Mouse (Mus musculus) frontal cortex, postnatal 36 days (tissue): ENCODE results near the gene Dbn1.
A peak's percentile ranks its signal among the peaks of the same experiment; 100 is the strongest.

Experiments
- DNase-seq, 2 experiments: peaks; one replicate each; pipeline ENCODE4 v3.0.0; 2022; ENCODE audit warnings: low spot score in 2 of 2

Gene Dbn1

DNA sequence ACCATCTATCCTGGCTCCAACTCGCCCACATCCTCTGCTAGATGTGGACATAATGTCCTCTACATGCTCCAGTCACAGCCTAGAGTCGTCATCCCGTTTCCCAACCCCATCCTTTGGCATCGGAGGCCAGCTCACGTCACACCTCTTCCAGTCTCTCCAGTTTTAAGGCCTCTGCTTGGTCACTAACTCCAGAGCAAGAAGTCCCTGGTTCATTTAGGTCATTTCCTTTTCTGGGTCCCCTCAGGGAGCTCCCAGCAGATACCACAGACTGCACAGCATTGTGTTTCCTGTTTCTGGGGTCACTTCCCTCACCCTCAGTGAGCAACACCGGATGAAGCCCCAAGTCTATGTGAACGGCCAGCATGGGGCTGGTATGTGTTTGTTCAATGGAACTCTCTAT lies 8.9 kb downstream of the Dbn1 start:
- peak in 1 of 2 experiments; percentile 23 for DNase-seq

DNA sequence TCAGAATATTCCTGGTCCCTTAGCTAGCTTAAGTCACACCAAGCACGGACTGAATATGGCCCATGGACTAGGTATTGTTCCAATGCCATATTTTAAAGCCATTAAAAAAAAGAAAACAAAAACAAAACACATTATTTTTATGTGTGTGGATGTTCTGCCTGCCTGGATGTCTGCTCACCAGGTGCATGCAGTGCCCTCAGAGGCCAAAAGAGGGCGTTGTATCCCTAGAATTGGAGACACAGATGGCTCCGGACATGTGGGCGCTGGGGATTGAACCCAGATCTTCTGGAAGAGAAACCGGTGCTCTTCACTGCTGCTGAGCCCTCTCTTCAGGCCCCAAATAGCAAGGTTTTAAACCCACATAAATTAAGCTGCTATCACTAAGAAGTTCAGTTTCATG lies 9.9 kb downstream of the Dbn1 start:
- DNase-seq: peak in 1 of 2 experiments; percentile 68

DNA sequence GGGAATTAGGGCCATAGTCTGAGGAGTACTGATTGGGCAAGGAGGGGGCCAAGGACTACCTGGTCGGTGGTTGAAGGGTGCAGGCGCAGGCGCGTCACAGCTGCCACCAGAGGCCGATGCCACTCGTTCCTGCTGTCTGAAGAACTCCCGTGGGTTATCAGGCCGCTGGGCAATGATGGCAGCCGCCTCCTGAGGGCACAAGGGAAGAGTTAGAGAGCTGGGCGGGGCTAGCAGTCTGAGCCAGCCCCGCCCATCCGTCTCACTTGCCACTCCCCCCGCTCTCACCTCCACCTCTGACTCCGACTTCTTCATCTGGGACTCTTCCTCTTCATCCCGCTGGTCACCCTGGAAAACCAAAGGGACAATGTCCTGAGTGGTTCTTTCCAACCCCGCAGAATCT lies 10.4 kb downstream of the Dbn1 start:
- no peak for DNase-seq

DNA sequence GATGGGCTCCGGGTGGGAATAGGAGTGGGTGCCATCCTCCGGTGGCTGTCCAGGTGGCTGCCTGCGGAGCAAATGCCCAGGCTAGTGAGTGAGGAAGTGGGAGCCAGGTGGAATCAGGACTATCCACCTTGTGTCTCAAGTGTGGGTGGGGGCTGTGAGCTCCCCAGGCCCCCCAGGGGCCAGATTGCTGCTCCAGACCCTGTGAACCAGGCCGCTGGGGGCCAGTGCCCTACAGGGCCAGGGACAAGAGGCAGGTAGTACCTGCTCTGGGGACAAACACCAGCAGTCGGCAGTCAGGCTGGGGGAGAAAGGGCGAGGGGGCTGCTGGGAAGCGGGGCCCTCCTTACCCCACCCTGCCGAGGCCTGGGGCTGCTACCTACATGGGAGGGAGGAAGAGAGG lies 11.7 kb downstream of the Dbn1 start:
- no peak for DNase-seq

DNA sequence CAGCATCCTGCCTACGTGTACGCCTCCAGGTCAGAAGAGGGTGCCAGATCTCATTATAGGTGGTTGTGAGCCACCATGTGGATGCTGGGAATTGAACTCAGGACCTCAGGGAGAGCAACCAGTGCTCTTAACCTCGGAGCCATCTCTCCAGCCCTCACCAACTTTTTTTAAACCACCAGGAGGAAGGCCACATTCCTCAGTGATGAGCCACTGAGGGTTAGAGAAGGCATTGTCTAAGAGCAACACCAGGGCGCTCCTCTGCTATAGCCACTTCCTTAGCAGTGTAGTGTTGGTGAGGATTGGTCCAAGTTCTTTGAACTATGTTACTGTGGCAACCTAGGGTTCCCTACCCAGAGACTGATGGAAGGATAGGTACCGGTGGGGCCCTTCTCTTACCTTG lies 12.2 kb downstream of the Dbn1 start:
- peak in 1 of 2 experiments; percentile 14 for DNase-seq

DNA sequence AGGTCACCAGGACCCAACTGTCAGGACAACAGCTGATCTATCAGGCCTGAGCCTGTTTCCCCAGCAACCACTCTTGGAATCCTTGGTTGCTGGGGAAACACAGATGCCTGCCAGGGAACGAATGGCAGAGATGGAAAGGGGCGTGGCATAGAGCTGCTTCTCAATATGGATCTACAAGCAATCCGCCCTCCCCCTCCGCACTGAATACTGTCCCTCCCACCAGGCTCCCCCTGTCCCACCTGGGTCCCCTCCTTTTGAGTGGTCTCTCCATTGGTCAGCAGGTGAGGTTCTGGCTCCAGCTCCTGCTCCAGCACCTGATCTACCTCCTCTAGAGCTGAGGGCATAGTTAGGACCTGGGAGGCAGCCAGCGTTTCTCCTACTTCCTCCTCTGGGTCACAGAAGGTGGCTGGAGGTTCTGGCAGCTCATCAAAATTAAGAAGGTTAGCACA lies 13.3 kb downstream of the Dbn1 start:
- peak in 1 of 2 experiments; percentile 81 for DNase-seq

DNA sequence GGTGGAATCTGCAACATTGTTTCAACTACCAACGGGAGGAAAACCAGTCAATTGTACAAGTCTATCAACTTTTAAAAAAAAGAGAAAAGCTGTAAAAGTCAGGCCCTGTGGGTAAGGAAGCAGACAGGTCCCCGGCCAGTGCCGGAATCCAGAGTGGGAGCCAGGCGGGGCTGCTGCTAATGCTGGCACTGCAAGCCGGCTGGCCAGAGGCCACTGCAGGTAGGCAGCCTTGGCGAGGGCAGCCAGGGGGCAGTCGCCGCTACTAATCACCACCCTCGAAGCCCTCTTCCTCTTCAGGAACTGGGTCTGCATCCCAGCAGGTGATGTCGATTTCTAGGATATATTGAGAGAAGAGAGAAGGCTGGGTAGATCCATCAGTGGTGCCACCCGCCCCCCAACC lies 13.9 kb downstream of the Dbn1 start:
- peak in 1 of 2 experiments; percentile 30 for DNase-seq

DNA sequence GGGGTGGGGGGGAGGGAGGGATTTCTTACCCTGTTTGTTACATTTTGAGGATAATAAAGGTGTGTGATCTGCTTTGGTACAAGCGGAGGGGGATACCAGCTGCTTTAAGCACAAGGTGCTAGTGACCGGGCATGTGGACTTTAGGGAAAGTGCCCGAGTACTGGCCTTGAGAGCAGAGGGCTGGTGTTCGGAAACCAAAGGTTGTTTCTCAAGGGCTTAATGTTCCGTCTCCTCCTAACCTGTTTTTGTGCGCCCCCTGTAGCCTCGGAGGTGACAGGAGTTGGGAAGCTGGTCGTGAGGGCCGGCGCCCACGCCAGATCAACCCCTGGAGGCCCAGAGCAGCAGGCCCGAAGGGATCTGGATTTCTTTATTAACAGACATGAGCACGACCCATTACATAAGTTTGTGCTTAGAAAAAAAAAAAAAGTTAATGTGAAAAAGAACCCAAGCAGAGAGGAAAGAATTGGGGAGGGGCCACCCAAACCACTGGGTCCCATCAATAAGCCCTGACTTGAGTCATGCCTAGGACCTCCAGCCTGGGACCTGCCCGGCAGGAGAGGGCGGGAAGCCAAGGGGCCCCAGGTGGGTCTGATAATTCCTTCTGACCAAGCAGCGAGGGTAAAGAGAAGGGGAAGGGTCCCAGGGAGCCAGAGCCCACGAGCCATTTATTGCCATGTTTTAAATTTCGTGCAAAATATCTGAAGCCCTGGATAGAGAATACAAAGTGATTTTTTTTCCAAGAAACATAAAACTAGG lies 14.7 kb downstream of the Dbn1 start:
- DNase-seq: peak in 1 of 2 experiments; percentile 36

DNA sequence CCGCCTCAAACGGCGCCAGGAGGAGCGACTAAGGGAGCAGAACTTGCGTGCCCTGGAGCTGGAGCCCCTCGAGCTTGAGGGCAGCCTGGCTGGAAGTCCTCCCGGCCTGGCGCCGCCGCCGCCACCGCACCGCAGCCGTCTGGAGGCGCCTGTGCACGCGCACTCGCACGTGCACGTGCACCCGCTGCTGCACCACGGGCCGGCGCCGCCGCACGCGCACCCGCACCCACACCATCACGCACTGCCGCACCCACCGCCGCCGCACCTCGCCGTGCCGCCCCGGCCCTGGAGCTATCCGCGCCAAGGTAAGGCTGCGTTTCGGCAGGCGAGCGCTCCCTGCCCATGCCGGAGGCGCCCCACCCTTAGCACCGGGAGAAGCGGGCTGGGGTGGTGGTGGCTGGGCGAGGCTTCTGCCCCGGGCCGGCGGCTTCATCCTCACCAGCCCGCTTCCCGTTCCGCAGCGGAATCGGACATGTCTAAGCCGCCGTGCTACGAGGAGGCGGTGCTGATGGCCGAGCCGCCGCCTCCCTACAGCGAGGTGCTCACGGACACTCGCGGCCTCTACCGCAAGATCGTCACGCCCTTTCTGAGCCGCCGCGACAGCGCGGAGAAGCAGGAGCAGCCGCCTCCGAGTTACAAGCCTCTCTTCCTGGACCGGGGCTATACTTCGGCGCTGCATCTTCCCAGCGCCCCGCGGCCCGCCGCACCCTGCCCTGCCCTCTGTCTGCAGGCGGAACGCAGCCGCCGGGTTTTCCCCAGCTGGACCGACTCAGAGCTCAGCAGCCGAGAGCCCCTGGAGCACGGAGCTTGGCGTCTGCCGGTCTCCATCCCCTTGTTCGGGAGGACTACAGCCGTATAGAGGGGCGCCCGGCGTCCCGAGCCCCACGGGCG lies 15.5 kb downstream of the Dbn1 start:
- DNase-seq: peak; percentile 81

DNA sequence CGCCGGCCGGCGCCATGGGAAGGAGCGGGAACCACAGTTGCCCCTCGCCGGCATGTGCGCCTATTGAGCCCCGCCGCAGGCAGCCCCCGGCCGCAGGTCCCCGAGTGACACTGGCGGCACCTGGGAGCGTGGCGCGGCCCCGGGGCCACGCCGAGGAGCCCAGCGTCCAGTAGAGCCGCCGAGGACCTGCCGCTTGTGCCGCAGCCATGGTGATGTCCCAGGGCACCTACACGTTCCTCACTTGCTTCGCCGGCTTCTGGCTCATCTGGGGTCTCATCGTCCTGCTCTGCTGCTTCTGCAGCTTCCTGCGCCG lies 16.1 kb downstream of the Dbn1 start:
- no peak for DNase-seq

DNA sequence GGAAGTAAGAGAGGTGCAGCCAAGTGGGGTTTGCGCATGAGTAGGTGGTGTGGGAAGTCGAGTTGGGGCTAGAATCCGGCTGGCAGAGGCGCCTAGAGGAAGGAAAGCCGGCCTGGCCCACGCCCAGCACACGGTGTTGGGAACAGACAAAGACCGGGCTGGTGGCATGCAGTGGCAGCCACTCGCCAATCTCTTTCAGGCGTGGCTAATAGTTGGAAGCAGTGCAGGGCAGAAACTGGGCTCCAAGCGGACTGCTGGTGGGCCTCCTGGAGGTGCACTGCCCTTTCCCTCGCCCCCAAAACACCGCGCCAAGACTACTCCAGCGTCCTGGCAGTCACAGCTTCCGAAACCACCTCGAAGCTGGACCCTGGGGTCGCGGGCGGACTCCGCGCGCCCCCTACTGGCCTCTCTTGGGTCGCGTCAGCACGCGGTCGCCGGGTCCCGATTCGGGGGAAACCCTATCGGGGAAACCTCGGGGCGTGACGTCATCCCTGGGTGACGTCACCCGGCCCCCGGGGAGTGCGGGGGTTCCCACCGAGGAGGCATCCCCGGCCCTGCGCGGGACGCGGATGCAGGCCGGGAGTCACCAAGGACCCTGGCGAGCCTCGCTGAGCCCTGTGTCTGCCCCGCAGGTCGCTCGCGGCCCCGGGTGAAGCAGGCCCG lies 16.6 kb downstream of the Dbn1 start:
- peak; percentile 76 to 81 for DNase-seq

DNA sequence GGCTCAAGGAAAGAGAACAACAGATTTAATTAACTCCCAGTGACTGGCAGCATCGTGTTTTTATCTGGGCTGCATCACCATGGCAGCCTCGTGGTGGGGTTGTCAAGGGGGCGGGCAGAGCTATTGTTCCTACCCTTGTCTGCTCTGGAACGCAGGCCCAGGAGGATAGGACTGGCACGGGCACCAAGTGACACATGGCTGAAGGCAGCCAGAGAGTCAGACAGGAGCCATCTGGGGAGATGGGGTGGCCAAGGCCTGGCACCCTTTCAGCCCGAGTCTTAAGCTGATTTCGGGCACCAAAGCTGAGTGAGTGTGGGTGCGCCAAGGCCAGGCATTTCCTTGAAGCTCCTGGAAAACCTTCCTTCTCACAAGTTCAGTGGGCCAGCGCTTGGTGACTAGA lies 17.5 kb downstream of the Dbn1 start:
- DNase-seq: peak; percentile 44 to 47

DNA sequence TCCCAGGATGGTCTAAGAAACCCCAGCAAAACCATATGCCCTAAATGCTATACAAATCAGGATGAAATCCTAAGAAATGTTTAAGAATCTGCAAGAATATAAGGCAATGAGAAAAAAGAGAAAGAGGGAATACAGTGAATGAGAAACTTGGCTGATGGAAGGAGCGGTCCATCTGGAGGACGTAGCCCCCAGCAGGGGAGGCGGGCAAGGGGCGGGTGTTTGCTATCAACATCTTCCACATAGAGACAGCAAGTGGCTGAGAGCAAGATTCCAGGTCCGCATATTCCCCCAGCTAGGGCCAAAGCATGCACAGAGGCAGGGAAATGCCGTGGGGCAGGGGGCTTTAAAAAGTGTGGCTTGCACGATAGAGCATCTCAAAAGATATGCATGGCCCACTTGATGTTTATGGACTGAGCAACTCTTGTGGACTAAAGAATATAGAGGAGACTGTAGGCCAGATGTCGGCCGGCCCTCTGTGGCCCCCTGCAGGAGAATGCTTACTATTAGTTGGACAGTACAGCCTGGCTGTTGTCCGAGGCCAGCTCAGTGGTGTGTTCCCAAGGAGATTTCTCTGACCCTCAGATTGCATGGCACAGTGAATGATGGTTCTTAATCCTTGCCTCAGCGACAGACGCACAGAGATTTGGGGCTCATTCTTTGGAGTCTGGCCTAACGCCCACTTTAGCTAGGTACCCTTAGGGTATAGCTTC lies 18.9 kb downstream of the Dbn1 start:
- peak; percentile 11 to 24 for DNase-seq

DNA sequence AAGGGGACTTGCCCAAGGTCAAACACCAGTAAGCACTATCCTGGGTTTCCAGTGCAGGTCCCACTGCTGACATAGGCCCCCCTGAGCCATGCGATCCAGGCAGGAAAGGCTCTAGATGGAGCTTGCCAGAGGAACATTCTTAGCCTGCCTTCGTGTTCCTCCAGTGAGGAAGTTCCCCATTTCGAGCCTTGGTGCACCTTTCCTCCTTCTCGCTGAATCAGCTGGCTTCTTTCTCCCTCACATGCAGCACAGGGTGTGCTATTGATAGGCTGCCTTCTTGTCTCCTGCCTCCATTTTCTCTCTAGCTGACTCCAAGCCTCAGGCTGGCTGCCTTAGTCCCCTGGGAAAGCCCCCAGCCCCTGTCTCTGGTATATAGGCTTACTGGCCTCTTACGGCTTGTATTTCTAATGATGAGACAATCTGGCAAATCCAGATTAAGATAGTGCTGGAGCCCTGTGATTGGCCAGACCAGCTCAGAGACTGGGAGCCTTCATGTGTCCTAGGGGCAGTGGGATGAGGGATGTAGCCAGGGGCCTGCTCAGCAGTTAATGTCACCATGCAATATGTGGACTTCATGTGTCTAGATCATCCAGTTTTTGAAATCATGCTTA lies 22.0 kb downstream of the Dbn1 start:
- peak in 1 of 2 experiments; percentile 41 for DNase-seq

DNA sequence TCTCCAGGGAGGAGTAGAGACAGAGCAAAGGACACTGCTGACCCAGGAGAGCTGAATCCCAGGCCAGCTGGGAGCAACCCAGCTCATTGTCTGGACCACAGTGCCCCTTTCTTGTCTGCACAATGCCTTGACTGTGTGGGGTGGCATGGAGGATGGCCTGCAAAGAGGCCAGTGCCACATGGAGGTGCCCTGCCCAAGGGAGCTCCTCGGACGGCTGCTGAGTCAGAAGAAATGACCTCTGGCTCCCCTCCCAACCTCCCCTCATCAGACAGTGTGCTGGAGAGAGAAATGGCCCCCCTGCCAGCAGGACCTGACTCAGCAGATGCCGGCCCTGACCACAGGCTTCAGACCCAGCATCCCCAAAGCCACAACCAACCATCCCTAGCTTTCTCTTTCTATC lies 22.7 kb downstream of the Dbn1 start:
- peak in 1 of 2 experiments; percentile 42 for DNase-seq

DNA sequence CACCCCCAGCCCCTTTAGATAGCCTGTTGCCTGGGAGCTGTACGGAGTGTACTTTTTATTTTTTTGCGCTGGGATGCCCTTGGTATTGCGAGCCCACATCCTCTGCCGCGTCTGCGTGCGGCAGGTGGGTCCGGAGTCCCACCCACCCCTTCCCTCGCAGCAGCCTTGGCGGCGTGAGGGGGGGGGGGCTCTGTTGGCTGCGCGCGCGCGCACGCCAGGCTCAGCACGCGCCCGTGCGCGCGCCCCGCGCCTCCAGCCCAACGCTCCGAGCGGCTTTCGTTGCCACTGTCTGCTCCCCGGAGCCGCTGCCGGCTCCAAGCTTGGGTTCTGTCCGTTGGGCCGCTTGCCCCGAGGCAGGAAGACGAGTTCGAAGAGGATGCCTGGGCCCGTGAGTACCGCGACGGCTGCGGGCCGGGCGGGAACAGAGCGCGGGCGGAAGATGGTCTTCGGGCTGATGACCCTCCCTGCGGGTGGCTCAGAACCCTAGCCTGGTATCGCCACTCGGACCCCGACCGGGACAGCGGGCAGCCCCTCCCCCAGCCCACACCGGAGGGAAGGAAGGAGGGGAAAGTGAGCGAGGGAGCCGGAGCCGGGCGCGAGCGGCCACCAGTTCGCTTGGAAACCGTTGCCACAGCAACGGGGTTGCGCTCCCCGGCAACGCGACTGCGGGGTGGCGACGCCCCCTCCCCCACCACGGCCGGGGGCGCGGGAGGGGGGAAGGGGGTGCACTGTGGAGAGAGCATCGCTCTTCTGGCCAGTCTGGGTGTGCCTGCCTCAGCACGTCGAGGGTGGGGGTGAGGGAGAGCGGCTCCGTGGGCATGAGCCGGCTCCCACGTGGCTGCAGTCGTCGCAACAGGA lies 23.7 kb downstream of the Dbn1 start, which contains the start of gene Prr7:
Gene Prr7, plus strand, starts transcription at position 241 of the 858 bp plus-strand sequence.
- peak; percentile 77 for DNase-seq

DNA sequence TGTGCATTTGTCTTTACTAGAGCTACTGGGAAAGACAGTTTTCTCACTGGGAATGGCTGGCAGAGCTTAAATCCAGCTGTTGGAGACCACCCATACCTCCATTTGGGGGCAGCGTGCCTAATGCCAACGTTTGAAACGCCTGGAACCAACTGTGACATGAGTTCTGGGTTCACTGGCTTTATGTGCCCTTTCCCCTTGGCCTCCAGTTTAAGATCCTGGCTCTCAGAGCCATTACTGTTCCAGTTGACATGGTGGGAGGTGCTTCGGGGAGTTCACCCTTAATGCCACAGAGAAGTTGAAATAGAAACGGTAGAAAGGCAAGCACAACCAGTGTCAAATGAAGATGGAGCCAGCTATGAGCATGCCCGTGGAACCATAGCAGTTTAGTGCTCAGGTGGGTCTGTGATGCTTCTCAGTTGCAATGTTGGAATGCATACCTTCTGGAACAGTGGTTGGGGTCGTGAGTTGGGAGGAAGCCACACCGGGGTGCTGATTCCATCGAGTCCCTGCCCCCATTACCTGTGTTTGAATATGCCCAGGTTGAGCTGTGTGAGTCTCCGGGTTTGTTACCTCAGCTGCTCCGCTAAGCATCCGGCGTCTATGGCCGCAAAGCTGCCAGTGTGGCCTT lies 24.4 kb downstream of the Dbn1 start:
- DNase-seq: peak in 1 of 2 experiments; percentile 44

DNA sequence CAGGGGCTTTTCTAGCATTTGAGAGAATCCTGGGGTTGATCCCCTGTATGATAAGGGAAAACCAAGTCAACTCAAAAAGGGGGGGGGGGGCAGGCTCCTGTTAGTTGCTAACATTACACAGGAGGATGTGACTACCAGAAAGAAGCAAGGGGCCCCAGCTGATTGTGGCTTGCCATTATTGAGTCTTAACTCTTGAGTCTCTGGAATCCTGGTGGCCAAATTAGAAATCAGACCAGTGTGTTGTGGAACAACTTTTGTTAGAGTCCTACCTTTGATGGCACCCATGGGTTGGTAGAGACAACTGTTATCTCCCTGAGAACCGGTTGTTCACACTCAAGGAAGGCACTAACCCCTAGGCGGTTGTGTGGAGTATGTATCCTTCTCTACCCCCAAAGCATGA lies 24.9 kb downstream of the Dbn1 start:
- no peak for DNase-seq

DNA sequence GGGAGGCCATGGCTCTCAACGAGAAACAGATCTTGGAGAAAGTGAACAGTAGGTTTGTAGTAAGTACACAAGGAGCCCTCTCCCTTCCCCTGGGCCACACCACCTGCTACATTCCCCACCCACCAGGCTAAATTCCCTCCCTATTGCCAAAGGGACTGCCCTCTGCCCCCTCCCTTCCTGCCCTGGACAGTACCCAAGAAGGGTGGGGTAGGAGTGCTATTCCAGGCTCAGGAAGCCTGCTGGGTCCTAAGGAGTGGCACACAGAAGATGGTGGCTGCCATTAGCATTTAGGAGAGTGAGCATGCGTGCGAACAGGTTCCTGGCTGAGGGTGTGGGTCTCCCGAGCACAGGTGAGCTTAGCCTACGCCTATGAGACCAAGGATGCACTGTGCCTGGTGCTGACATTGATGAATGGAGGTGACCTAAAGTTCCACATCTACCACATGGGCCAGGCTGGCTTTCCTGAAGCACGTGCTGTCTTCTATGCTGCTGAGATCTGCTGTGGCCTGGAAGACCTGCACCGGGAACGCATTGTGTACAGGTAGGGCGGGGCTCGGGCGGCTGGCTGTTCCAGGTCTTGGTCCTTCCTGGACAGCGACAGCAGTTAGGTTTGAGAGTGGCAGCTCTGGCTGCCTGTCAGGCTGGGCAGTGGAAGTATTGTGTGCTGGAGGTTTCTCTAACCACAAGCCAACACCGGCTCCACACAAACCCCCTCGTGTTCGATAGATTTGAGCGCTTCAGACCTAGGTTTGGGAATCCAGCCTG lies 35.9 kb downstream of the Dbn1 start:
- no peak for DNase-seq
